Mouse (Mus musculus): Measurements from ENCODE around the gene Plekhg5. TPM values are rescaled to one million over a fixed set of nuclear protein-coding genes. Genes with fewer than 3 reads are reported as not detected.

Gene Plekhg5
- polyA plus RNA-seq, 1 experiment: 22.2 TPM

GRCm38 (mm10) chr4:152070494-152071396 lies 1.6 kb upstream of the Plekhg5 start:
- Histone ChIP-seq H3K27ac (ENCODE audit: insufficient read depth, low read depth, low read length) (no peak overlapping the region), H3K4me1 (ENCODE audit: control insufficient read depth, insufficient read depth, low read length) (no peaks in the 10 kb centered on the region; the same call in 1 of the 2 replicates), H3K27me3 (replicated peaks; ENCODE audit: control insufficient read depth, insufficient read depth, low read length) (no peaks in the 10 kb centered on the region), H3K4me3 (ENCODE audit: insufficient read depth, low read depth, low read length) (no peak overlapping the region), H3K36me3 (ENCODE audit: control insufficient read depth, insufficient read depth, low read length) (no peaks in the 10 kb centered on the region)
- TF ChIP-seq CTCF (conservative IDR thresholded peaks at IDR 0.05; ENCODE audit: insufficient read depth, insufficient read length, low read depth, low read length): no peak
- no peak for TF ChIP-seq POLR2A (IDR thresholded peaks at IDR 0.05; ENCODE audit: low read depth, low read length)
- 79% methylated on average over 11 of the region's 11 CpGs for WGBS
- no peak for DNase-seq

GRCm38 (mm10) chr4:152072655-152073054 lies 357 bp downstream of the Plekhg5 start:
- no peak overlapping the region for H3K27ac ChIP-seq (ENCODE audit: insufficient read depth, low read depth, low read length)
- 54% methylated on average over 10 of the region's 10 CpGs for whole genome bisulfite sequencing
- no peaks in the 10 kb centered on the region for H3K36me3 ChIP-seq (ENCODE audit: control insufficient read depth, insufficient read depth, low read length)
- TF ChIP-seq CTCF (conservative IDR thresholded peaks at IDR 0.05; ENCODE audit: insufficient read depth, insufficient read length, low read depth, low read length): no peak
- no peak for TF ChIP-seq POLR2A (IDR thresholded peaks at IDR 0.05; ENCODE audit: low read depth, low read length)
- no peaks in the 10 kb centered on the region; the same call in 1 of the 2 replicates for H3K4me1 ChIP-seq (ENCODE audit: control insufficient read depth, insufficient read depth, low read length)
- H3K27me3 ChIP-seq (replicated peaks; ENCODE audit: control insufficient read depth, insufficient read depth, low read length): no peaks in the 10 kb centered on the region
- no peak overlapping the region for H3K4me3 ChIP-seq (ENCODE audit: insufficient read depth, low read depth, low read length)
- no peak for DNase-seq

GRCm38 (mm10) chr4:152073715-152074114 lies 1.4 kb downstream of the Plekhg5 start:
- Histone ChIP-seq H3K27me3 (replicated peaks; ENCODE audit: control insufficient read depth, insufficient read depth, low read length) (no peaks in the 10 kb centered on the region), H3K27ac (ENCODE audit: insufficient read depth, low read depth, low read length) (no peak overlapping the region), H3K36me3 (ENCODE audit: control insufficient read depth, insufficient read depth, low read length) (no peaks in the 10 kb centered on the region), H3K4me1 (ENCODE audit: control insufficient read depth, insufficient read depth, low read length) (no peaks in the 10 kb centered on the region; the same call in 1 of the 2 replicates), H3K4me3 (ENCODE audit: insufficient read depth, low read depth, low read length) (no peak overlapping the region)
- no peak for DNase-seq
- 64% methylated on average over 6 of the region's 6 CpGs for WGBS
- TF ChIP-seq CTCF (conservative IDR thresholded peaks at IDR 0.05; ENCODE audit: insufficient read depth, insufficient read length, low read depth, low read length): no peak
- TF ChIP-seq POLR2A (IDR thresholded peaks at IDR 0.05; ENCODE audit: low read depth, low read length): no peak

- 91% methylated on average over 9 of the region's 9 CpGs for WGBS
- Histone ChIP-seq H3K4me3 (ENCODE audit: insufficient read depth, low read depth, low read length) (no peak overlapping the region), H3K36me3 (ENCODE audit: control insufficient read depth, insufficient read depth, low read length) (no peaks in the 10 kb centered on the region), H3K27me3 (replicated peaks; ENCODE audit: control insufficient read depth, insufficient read depth, low read length) (no peaks in the 10 kb centered on the region), H3K27ac (ENCODE audit: insufficient read depth, low read depth, low read length) (no peak overlapping the region), H3K4me1 (ENCODE audit: control insufficient read depth, insufficient read depth, low read length) (no peaks in the 10 kb centered on the region; the same call in 1 of the 2 replicates)
- no peak for DNase-seq
- TF ChIP-seq POLR2A (IDR thresholded peaks at IDR 0.05; ENCODE audit: low read depth, low read length): no peak
- no peak for TF ChIP-seq CTCF (conservative IDR thresholded peaks at IDR 0.05; ENCODE audit: insufficient read depth, insufficient read length, low read depth, low read length)
Observed at GRCm38 (mm10) chr4:152074548-152074947, 2.2 kb downstream of the Plekhg5 start.

- WGBS: 93% methylated on average over 9 of the region's 9 CpGs
- H3K4me1 ChIP-seq (ENCODE audit: control insufficient read depth, insufficient read depth, low read length): no peaks in the 10 kb centered on the region
- H3K36me3 ChIP-seq (ENCODE audit: control insufficient read depth, insufficient read depth, low read length): no peaks in the 10 kb centered on the region
- TF ChIP-seq CTCF (conservative IDR thresholded peaks at IDR 0.05; ENCODE audit: insufficient read depth, insufficient read length, low read depth, low read length): no peak
- TF ChIP-seq POLR2A (IDR thresholded peaks at IDR 0.05; ENCODE audit: low read depth, low read length): no peak
- H3K27me3 ChIP-seq (replicated peaks; ENCODE audit: control insufficient read depth, insufficient read depth, low read length): no peaks in the 10 kb centered on the region
- DNase-seq: no peak
- H3K27ac ChIP-seq (ENCODE audit: insufficient read depth, low read depth, low read length): no peak overlapping the region
- H3K4me3 ChIP-seq (ENCODE audit: insufficient read depth, low read depth, low read length): no peak overlapping the region
Observed at GRCm38 (mm10) chr4:152077191-152077590, 4.9 kb downstream of the Plekhg5 start.

- H3K4me1 ChIP-seq (ENCODE audit: control insufficient read depth, insufficient read depth, low read length): no peaks in the 10 kb centered on the region
- no peak overlapping the region for H3K27ac ChIP-seq (ENCODE audit: insufficient read depth, low read depth, low read length)
- WGBS: 94% methylated on average over 10 of the region's 10 CpGs
- DNase-seq: no peak
- H3K36me3 ChIP-seq (ENCODE audit: control insufficient read depth, insufficient read depth, low read length): no peaks in the 10 kb centered on the region
- H3K27me3 ChIP-seq (replicated peaks; ENCODE audit: control insufficient read depth, insufficient read depth, low read length): no peaks in the 10 kb centered on the region
- no peak overlapping the region for H3K4me3 ChIP-seq (ENCODE audit: insufficient read depth, low read depth, low read length)
- no peak for TF ChIP-seq CTCF (conservative IDR thresholded peaks at IDR 0.05; ENCODE audit: insufficient read depth, insufficient read length, low read depth, low read length)
- no peak for TF ChIP-seq POLR2A (IDR thresholded peaks at IDR 0.05; ENCODE audit: low read depth, low read length)
Observed at GRCm38 (mm10) chr4:152078105-152078530, 5.8 kb downstream of the Plekhg5 start.

GRCm38 (mm10) chr4:152079261-152079660 lies 7.0 kb downstream of the Plekhg5 start:
- Histone ChIP-seq H3K4me1 (ENCODE audit: control insufficient read depth, insufficient read depth, low read length) (no peaks in the 10 kb centered on the region), H3K36me3 (ENCODE audit: control insufficient read depth, insufficient read depth, low read length) (no peaks in the 10 kb centered on the region), H3K4me3 (ENCODE audit: insufficient read depth, low read depth, low read length) (no peak overlapping the region), H3K27ac (ENCODE audit: insufficient read depth, low read depth, low read length) (no peak overlapping the region), H3K27me3 (replicated peaks; ENCODE audit: control insufficient read depth, insufficient read depth, low read length) (no peaks in the 10 kb centered on the region)
- DNase-seq: no peak
- TF ChIP-seq POLR2A (IDR thresholded peaks at IDR 0.05; ENCODE audit: low read depth, low read length) (no peak), CTCF (conservative IDR thresholded peaks at IDR 0.05; ENCODE audit: insufficient read depth, insufficient read length, low read depth, low read length) (no peak)
- WGBS: 95% methylated on average over 3 of the region's 3 CpGs

Measured in kidney, adult 2 months (tissue).